Mouse (Mus musculus): ENCODE data around the gene Nsg1.

- no peak for TF ChIP-seq CTCF (IDR thresholded peaks at IDR 0.05; ENCODE audit: control insufficient read depth, insufficient read depth, insufficient read length)
- TF ChIP-seq MYOD1 (IDR thresholded peaks at IDR 0.05; ENCODE audit: control insufficient read depth, insufficient read length, low read depth), result peak; percentile 55
- no peak for TF ChIP-seq MAX (IDR thresholded peaks at IDR 0.05)
- TF ChIP-seq USF1 (IDR thresholded peaks at IDR 0.05; ENCODE audit: low read depth), result no peak
- no peak for TF ChIP-seq CEBPB (IDR thresholded peaks at IDR 0.05; ENCODE audit: low read depth)
- TF ChIP-seq MYOG (IDR thresholded peaks at IDR 0.05; ENCODE audit: control insufficient read depth, extremely low read depth, insufficient read length), result no peak
- TF ChIP-seq FOSL1 (IDR thresholded peaks at IDR 0.05; ENCODE audit: insufficient read depth, low read length, poor library complexity, severe bottlenecking), result no peak
These were observed 31.2 kb upstream of the Nsg1 start for GRCm38 (mm10) chr5:38190907-38191306.
